Mouse (Mus musculus): ENCODE measurements at regions not wholly inside any gene's neighbourhood (a gene's known extent, or its start where the extent isn't known, plus 50 kb on each side); places are given as distances from the start of the nearest gene placed in this dataset.

GRCm38 (mm10) chr11:24339061-24339460, 261.2 kb downstream of the Bcl11a start:
- H3K4me2 ChIP-seq (ENCODE audit: low read depth), result no peak overlapping the region
- 94% methylated on average over 1 of the region's 2 CpGs for WGBS

GRCm38 (mm10) chr11:24340677-24341076, 262.8 kb downstream of the Bcl11a start:
- no peak for ATAC-seq (ENCODE audit: insufficient read depth, low FRiP score, low TSS enrichment)
- H3K27me3 ChIP-seq (ENCODE audit: control insufficient read depth, insufficient read depth, low read length), result no peaks in the 10 kb centered on the region
- 70% methylated on average over 2 of the region's 2 CpGs for WGBS

More at GRCm38 (mm10) chr11:24339061-24339460, 261.2 kb downstream of the Bcl11a start:
- H3K4me1 ChIP-seq (ENCODE audit: control insufficient read depth, insufficient read depth, low read length), result no peaks in the 10 kb centered on the region
- H3K9ac ChIP-seq (ENCODE audit: low read length), result no peak overlapping the region
- H3K36me3 ChIP-seq (ENCODE audit: control insufficient read depth, insufficient read depth, low read length), result no peaks in the 10 kb centered on the region
- no peak overlapping the region for H3K4me3 ChIP-seq (ENCODE audit: low read depth, low read length)
- H3K27ac ChIP-seq (ENCODE audit: low read depth, low read length), result no peak overlapping the region
- DNase-seq (ENCODE audit: low spot score) (no peak), ATAC-seq (ENCODE audit: insufficient read depth, low FRiP score, low TSS enrichment) (no peak)
- H3K27me3 ChIP-seq (ENCODE audit: control insufficient read depth, insufficient read depth, low read length), result no peaks in the 10 kb centered on the region
- no peaks in the 10 kb centered on the region for H3K9me3 ChIP-seq (ENCODE audit: control insufficient read depth, low read length)

GRCm38 (mm10) chr11:24341650-24342049, 263.8 kb downstream of the Bcl11a start:
- Histone ChIP-seq H3K4me1 (ENCODE audit: control insufficient read depth, insufficient read depth, low read length) (no peaks in the 10 kb centered on the region), H3K27ac (ENCODE audit: low read depth, low read length) (no peak overlapping the region), H3K36me3 (ENCODE audit: control insufficient read depth, insufficient read depth, low read length) (no peaks in the 10 kb centered on the region), H3K4me3 (ENCODE audit: low read depth, low read length) (no peak overlapping the region), H3K9ac (ENCODE audit: low read length) (no peak overlapping the region), H3K4me2 (ENCODE audit: low read depth) (no peak overlapping the region), H3K27me3 (ENCODE audit: control insufficient read depth, insufficient read depth, low read length) (no peaks in the 10 kb centered on the region), H3K9me3 (ENCODE audit: control insufficient read depth, low read length) (no peaks in the 10 kb centered on the region)
- 78% methylated on average over 3 of the region's 3 CpGs for WGBS
- ATAC-seq (ENCODE audit: insufficient read depth, low FRiP score, low TSS enrichment) (no peak), DNase-seq (ENCODE audit: low spot score) (no peak)

More at GRCm38 (mm10) chr11:24340677-24341076, 262.8 kb downstream of the Bcl11a start:
- H3K4me1 ChIP-seq (ENCODE audit: control insufficient read depth, insufficient read depth, low read length), result no peaks in the 10 kb centered on the region
- DNase-seq (ENCODE audit: low spot score), result no peak
- no peak overlapping the region for H3K9ac ChIP-seq (ENCODE audit: low read length)
- no peak overlapping the region for H3K27ac ChIP-seq (ENCODE audit: low read depth, low read length)
- no peak overlapping the region for H3K4me2 ChIP-seq (ENCODE audit: low read depth)
- H3K9me3 ChIP-seq (ENCODE audit: control insufficient read depth, low read length), result no peaks in the 10 kb centered on the region
- no peak overlapping the region for H3K4me3 ChIP-seq (ENCODE audit: low read depth, low read length)
- no peaks in the 10 kb centered on the region for H3K36me3 ChIP-seq (ENCODE audit: control insufficient read depth, insufficient read depth, low read length)

DNA sequence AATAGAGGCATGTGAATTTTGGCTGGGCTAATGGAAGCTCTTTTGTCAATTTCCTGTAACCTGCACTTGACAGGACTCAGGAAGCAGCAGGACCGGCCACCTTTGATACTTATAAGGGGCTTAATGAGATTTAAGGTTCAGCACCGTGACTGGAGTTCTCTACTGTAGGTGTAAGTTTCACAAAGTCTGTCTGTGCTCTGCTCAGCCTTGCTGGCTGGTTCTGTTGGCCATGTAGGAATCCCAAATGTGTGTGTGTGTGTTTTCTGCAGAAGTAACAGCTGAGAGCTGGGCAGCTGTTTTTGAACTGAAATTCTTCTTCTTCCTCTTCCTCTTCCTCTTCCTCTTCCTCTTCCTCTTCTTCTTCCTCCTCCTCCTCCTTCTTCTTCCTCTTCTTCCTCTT, 264.3 kb downstream of the Bcl11a start:
- no peaks in the 10 kb centered on the region for H3K27me3 ChIP-seq (ENCODE audit: control insufficient read depth, insufficient read depth, low read length)
- no peaks in the 10 kb centered on the region for H3K9me3 ChIP-seq (ENCODE audit: control insufficient read depth, low read length)
- no peak overlapping the region for H3K9ac ChIP-seq (ENCODE audit: low read length)
- no peak overlapping the region for H3K4me3 ChIP-seq (ENCODE audit: low read depth, low read length)
- no peak for DNase-seq (ENCODE audit: low spot score)
- no peaks in the 10 kb centered on the region for H3K36me3 ChIP-seq (ENCODE audit: control insufficient read depth, insufficient read depth, low read length)
- no peak overlapping the region for H3K4me2 ChIP-seq (ENCODE audit: low read depth)
- 60% methylated on average over 2 of the region's 2 CpGs for WGBS
- no peak overlapping the region for H3K27ac ChIP-seq (ENCODE audit: low read depth, low read length)
- no peak for ATAC-seq (ENCODE audit: insufficient read depth, low FRiP score, low TSS enrichment)
- no peaks in the 10 kb centered on the region for H3K4me1 ChIP-seq (ENCODE audit: control insufficient read depth, insufficient read depth, low read length)

- WGBS, result 95% methylated on average over 2 of the region's 2 CpGs
- DNase-seq (ENCODE audit: low spot score) (no peak), ATAC-seq (ENCODE audit: insufficient read depth, low FRiP score, low TSS enrichment) (no peak)
- H3K4me3 ChIP-seq (ENCODE audit: low read depth, low read length), result no peak overlapping the region
- H3K27ac ChIP-seq (ENCODE audit: low read depth, low read length), result no peak overlapping the region
- H3K9ac ChIP-seq (ENCODE audit: low read length), result no peak overlapping the region
- H3K36me3 ChIP-seq (ENCODE audit: control insufficient read depth, insufficient read depth, low read length), result no peaks in the 10 kb centered on the region
- no peaks in the 10 kb centered on the region for H3K27me3 ChIP-seq (ENCODE audit: control insufficient read depth, insufficient read depth, low read length)
- no peaks in the 10 kb centered on the region for H3K9me3 ChIP-seq (ENCODE audit: control insufficient read depth, low read length)
- H3K4me1 ChIP-seq (ENCODE audit: control insufficient read depth, insufficient read depth, low read length), result no peaks in the 10 kb centered on the region
- H3K4me2 ChIP-seq (ENCODE audit: low read depth), result no peak overlapping the region
These were observed 264.9 kb downstream of the Bcl11a start for GRCm38 (mm10) chr11:24342732-24343131.

DNA sequence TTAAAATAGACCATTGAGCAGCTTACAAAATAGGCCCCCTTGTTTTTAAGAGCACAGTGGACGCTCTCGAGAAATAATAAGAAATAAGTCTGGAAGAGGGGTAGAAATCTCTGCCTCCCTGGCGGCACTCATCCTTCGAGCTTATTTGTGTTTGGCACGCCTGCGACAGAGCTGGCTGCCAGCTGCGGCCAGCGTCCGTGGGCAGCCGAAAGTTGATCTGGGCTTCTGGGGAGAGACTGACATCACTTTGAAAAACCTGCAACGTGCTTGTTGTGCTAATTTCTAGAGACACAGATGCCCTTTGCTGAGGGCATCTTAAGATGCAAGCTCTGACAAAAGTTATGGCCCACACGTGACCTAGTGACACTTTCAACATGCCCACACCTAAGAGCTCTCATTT, 269.4 kb downstream of the Bcl11a start:
- 49% methylated on average over 12 of the region's 12 CpGs for WGBS
- ATAC-seq (ENCODE audit: insufficient read depth, low FRiP score, low TSS enrichment) (no peak), DNase-seq (ENCODE audit: low spot score) (no peak)
- no peak overlapping the region for H3K9ac ChIP-seq (ENCODE audit: low read length)
- H3K4me3 ChIP-seq (ENCODE audit: low read depth, low read length), result no peak overlapping the region
- no peak overlapping the region for H3K27ac ChIP-seq (ENCODE audit: low read depth, low read length)
- no peaks in the 10 kb centered on the region for H3K9me3 ChIP-seq (ENCODE audit: control insufficient read depth, low read length)
- H3K4me1 ChIP-seq (ENCODE audit: control insufficient read depth, insufficient read depth, low read length), result no peaks in the 10 kb centered on the region
- H3K36me3 ChIP-seq (ENCODE audit: control insufficient read depth, insufficient read depth, low read length), result no peaks in the 10 kb centered on the region
- no peaks in the 10 kb centered on the region for H3K27me3 ChIP-seq (ENCODE audit: control insufficient read depth, insufficient read depth, low read length)
- H3K4me2 ChIP-seq (ENCODE audit: low read depth), result no peak overlapping the region

- Histone ChIP-seq H3K4me1 (ENCODE audit: control insufficient read depth, insufficient read depth, low read length) (no peaks in the 10 kb centered on the region), H3K9ac (ENCODE audit: low read length) (no peak overlapping the region), H3K27me3 (ENCODE audit: control insufficient read depth, insufficient read depth, low read length) (no peaks in the 10 kb centered on the region), H3K36me3 (ENCODE audit: control insufficient read depth, insufficient read depth, low read length) (no peaks in the 10 kb centered on the region), H3K4me2 (ENCODE audit: low read depth) (no peak overlapping the region), H3K9me3 (ENCODE audit: control insufficient read depth, low read length) (no peaks in the 10 kb centered on the region), H3K27ac (ENCODE audit: low read depth, low read length) (no peak overlapping the region), H3K4me3 (ENCODE audit: low read depth, low read length) (no peak overlapping the region)
- no peak for ATAC-seq (ENCODE audit: insufficient read depth, low FRiP score, low TSS enrichment)
- WGBS, result 70% methylated on average over 4 of the region's 4 CpGs
- no peak for DNase-seq (ENCODE audit: low spot score)
These were observed 270.9 kb downstream of the Bcl11a start for GRCm38 (mm10) chr11:24348741-24349140.

- Histone ChIP-seq H3K36me3 (ENCODE audit: control insufficient read depth, insufficient read depth, low read length) (no peaks in the 10 kb centered on the region), H3K4me3 (ENCODE audit: low read depth, low read length) (no peak overlapping the region), H3K27ac (ENCODE audit: low read depth, low read length) (no peak overlapping the region), H3K4me1 (ENCODE audit: control insufficient read depth, insufficient read depth, low read length) (no peaks in the 10 kb centered on the region), H3K9ac (ENCODE audit: low read length) (no peak overlapping the region), H3K4me2 (ENCODE audit: low read depth) (no peak overlapping the region), H3K27me3 (ENCODE audit: control insufficient read depth, insufficient read depth, low read length) (no peaks in the 10 kb centered on the region), H3K9me3 (ENCODE audit: control insufficient read depth, low read length) (no peaks in the 10 kb centered on the region)
- ATAC-seq (ENCODE audit: insufficient read depth, low FRiP score, low TSS enrichment), result no peak
- 19% methylated on average over 10 of the region's 10 CpGs for WGBS
- no peak for DNase-seq (ENCODE audit: low spot score)
These were observed 272.2 kb downstream of the Bcl11a start for GRCm38 (mm10) chr11:24349967-24350643.

GRCm38 (mm10) chr11:24350839-24351238, 273.0 kb downstream of the Bcl11a start:
- Histone ChIP-seq H3K9me3 (ENCODE audit: control insufficient read depth, low read length) (no peaks in the 10 kb centered on the region), H3K4me2 (ENCODE audit: low read depth) (no peak overlapping the region), H3K36me3 (ENCODE audit: control insufficient read depth, insufficient read depth, low read length) (no peaks in the 10 kb centered on the region), H3K4me3 (ENCODE audit: low read depth, low read length) (no peak overlapping the region), H3K27ac (ENCODE audit: low read depth, low read length) (no peak overlapping the region), H3K27me3 (ENCODE audit: control insufficient read depth, insufficient read depth, low read length) (no peaks in the 10 kb centered on the region), H3K4me1 (ENCODE audit: control insufficient read depth, insufficient read depth, low read length) (no peaks in the 10 kb centered on the region), H3K9ac (ENCODE audit: low read length) (no peak overlapping the region)
- 93% methylated on average over 4 of the region's 4 CpGs for whole genome bisulfite sequencing
- no peak for ATAC-seq (ENCODE audit: insufficient read depth, low FRiP score, low TSS enrichment)
- no peak for DNase-seq (ENCODE audit: low spot score)
